Mouse (Mus musculus): ENCODE results near the gene Grin2a. TPM values are rescaled to one million over a fixed set of nuclear protein-coding genes. Genes with fewer than 3 reads are reported as not detected.

Gene Grin2a
- polyA plus RNA-seq, 1 experiment from 2014 or later = 2.2 TPM

- Histone ChIP-seq H3K27me3 (peaks cover 75% of the 10 kb centered on the region), H3K36me3 (no peaks in the 10 kb centered on the region), H3K4me2 (replicated peaks) (peak overlapping the region; percentile 75), H3K4me1 (peaks cover 33% of the 10 kb centered on the region), H3K9ac (no peak overlapping the region), H3K9me3 (no peaks in the 10 kb centered on the region), H3K4me3 (peak overlapping the region; percentile 44), H3K27ac (no peak overlapping the region)
- 26% methylated on average over 13 of the region's 13 CpGs for WGBS
- ATAC-seq (ENCODE audit: low FRiP score, low read depth) = no peak
Measured at GRCm38 (mm10) chr16:9995814-9996210, 452 bp upstream of the Grin2a start.

- Histone ChIP-seq H3K27ac (no peak overlapping the region), H3K27me3 (peaks cover 89% of the 10 kb centered on the region), H3K4me1 (peaks cover 33% of the 10 kb centered on the region), H3K36me3 (no peaks in the 10 kb centered on the region), H3K9ac (peak overlapping the region; percentile 48), H3K4me3 (peak overlapping the region; percentile 44), H3K4me2 (replicated peaks) (peak overlapping the region; percentile 75), H3K9me3 (no peaks in the 10 kb centered on the region)
- peak; percentile 25; the same call in 1 of the 2 replicates for ATAC-seq (ENCODE audit: low FRiP score, low read depth)
- under 1% methylated on average over 42 of the region's 51 CpGs for WGBS
Measured at GRCm38 (mm10) chr16:9994041-9994950, 1.1 kb downstream of the Grin2a start.

DNA sequence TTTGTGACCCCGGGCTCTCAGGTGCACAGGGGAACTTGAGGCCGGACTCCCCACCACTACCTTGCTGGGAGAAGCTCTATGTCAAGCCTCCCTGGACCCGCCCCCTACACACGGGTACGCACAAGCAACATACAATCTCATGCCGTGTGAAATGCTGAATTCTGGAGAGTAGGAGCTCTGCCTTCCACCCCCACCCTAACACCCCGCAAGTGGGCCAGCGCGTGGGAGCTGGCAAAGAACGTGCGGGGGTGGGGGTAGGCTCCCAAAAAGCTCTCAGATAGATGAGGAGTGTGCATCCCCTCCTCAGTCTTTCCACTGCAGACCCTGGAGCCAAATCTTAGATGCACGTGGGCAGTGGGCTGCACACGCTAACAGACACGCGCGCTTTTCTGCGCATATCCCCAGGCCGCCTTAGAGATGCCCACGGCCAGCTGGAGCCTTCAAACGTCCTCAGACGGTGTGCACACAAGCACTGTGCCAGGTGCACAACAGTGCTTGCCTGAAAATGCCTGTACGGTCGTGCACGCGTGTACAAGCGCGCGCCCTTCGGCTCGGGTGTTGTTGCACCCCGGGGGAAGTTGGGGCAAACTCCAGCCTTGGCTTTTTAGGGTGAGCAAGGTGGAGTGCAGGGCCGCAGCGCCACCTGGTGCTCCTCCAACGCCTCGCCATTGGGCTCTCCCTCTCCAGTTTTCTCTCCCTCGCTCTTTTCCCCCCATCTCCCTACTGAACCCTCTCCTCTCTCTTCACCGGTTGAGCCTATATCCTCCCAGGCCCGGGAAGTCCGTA is 1.9 kb downstream of the Grin2a start:
- WGBS = 2% methylated on average over 39 of the region's 39 CpGs
- H3K9ac ChIP-seq = peak overlapping the region; percentile 48

GRCm38 (mm10) chr16:9992773-9993221 is 2.6 kb downstream of the Grin2a start:
- Histone ChIP-seq H3K4me3 (peak overlapping the region; percentile 44), H3K27me3 (peaks cover 83% of the 10 kb centered on the region), H3K27ac (no peak overlapping the region), H3K4me2 (replicated peaks) (peak overlapping the region; percentile 75), H3K9me3 (no peaks in the 10 kb centered on the region), H3K36me3 (no peaks in the 10 kb centered on the region), H3K4me1 (peaks cover 33% of the 10 kb centered on the region), H3K9ac (0 out of 2 replicates have a peak overlapping the region, but pooled peaks have one; percentile 19)
- 0% methylated on average over 16 of the region's 17 CpGs for WGBS
- no peak for ATAC-seq (ENCODE audit: low FRiP score, low read depth)

More for the DNA sequence above, 1.9 kb downstream of the Grin2a start:
- peaks cover 33% of the 10 kb centered on the region for H3K4me1 ChIP-seq
- peak; percentile 64 for ATAC-seq (ENCODE audit: low FRiP score, low read depth)
- peak overlapping the region; percentile 44 for H3K4me3 ChIP-seq
- H3K9me3 ChIP-seq = no peaks in the 10 kb centered on the region
- H3K4me2 ChIP-seq (replicated peaks) = peak overlapping the region; percentile 75
- H3K27ac ChIP-seq = no peak overlapping the region
- H3K27me3 ChIP-seq = peaks cover 85% of the 10 kb centered on the region
- H3K36me3 ChIP-seq = no peaks in the 10 kb centered on the region

GRCm38 (mm10) chr16:9992076-9992772 is 3.1 kb downstream of the Grin2a start:
- ATAC-seq (ENCODE audit: low FRiP score, low read depth) = no peak
- Histone ChIP-seq H3K27me3 (peaks cover 79% of the 10 kb centered on the region), H3K27ac (no peak overlapping the region), H3K4me1 (peaks cover 33% of the 10 kb centered on the region), H3K4me2 (replicated peaks) (peak overlapping the region; percentile 75), H3K9me3 (no peaks in the 10 kb centered on the region), H3K36me3 (no peaks in the 10 kb centered on the region), H3K4me3 (no peak overlapping the region; the same call in 1 of the 2 replicates), H3K9ac (0 out of 2 replicates have a peak overlapping the region, but pooled peaks have one; percentile 19)
- WGBS = 20% methylated on average over 34 of the region's 34 CpGs

DNA sequence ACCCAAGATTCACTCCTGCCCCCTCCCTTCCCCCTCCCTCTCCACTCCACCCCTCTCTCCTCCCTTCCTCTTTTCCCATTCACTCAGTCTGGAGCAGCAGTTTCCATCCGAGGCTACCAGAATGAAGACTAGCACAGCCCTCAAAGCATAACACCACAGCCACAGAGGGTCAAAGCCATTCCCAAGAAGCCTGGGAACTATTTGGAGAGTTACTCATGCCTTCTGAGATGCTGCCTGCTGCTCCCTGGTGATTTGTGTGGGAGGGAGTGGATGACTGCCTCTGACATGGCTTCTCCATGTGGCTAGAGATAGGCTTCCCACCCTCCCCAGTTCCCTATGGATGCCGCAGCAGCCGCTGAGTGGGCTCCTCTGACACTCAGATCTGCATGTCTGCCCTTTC is 10.3 kb downstream of the Grin2a start:
- no peak for ATAC-seq (ENCODE audit: low FRiP score, low read depth)
- no peak overlapping the region for H3K27ac ChIP-seq
- peaks cover 13% of the 10 kb centered on the region for H3K27me3 ChIP-seq
- H3K4me1 ChIP-seq = no peaks in the 10 kb centered on the region
- no peak overlapping the region for H3K4me2 ChIP-seq (replicated peaks)
- no peak overlapping the region for H3K4me3 ChIP-seq
- WGBS = 62% methylated on average over 3 of the region's 3 CpGs
- H3K9me3 ChIP-seq = no peaks in the 10 kb centered on the region
- H3K36me3 ChIP-seq = no peaks in the 10 kb centered on the region
- no peak overlapping the region for H3K9ac ChIP-seq

DNA sequence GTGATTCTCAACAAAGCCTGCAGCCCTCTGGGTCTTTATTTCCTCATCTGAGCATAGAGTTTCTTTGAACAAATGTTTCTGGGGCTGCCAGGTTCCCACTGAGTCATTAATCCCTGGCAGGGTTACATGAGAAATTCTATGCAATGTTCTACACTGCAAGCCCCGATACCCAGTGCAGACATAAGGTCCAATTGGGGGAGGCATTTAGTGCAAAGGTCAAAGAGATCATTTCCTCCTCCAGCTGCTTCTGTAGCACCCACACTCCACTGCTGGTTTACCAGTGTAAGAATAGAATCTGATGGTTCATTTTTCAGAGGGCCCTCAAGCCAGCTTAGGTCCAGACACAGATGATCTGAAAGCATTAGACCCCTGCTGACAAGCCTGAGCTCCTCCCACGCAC is 14.7 kb downstream of the Grin2a start:
- no peaks in the 10 kb centered on the region for H3K9me3 ChIP-seq
- no peaks in the 10 kb centered on the region for H3K4me1 ChIP-seq
- no peak for ATAC-seq (ENCODE audit: low FRiP score, low read depth)
- no peaks in the 10 kb centered on the region for H3K36me3 ChIP-seq
- H3K9ac ChIP-seq = no peak overlapping the region
- 64% methylated on average over 2 of the region's 2 CpGs for WGBS
- H3K27ac ChIP-seq = no peak overlapping the region
- no peaks in the 10 kb centered on the region; the same call in 1 of the 2 replicates for H3K27me3 ChIP-seq
- H3K4me3 ChIP-seq = no peak overlapping the region
- no peak overlapping the region for H3K4me2 ChIP-seq (replicated peaks)

DNA sequence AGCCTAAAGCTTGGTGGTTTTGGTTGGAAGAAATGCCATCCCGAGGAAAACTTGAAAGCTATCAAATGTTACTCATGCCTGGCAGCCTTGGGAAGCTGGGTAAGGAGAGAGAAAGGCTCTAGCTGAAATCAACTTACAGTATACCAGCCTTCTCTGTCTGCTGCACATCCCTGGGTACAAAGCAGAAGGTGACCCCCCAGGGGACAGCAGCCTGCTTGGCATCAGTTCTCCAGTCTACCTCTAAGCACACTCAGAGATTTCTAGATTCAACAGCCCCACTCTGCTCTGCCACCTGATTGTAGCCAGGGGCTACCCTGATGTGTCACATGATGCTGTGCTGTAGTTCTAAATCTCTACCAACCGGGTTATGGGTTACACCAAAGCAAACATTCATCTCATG is 17.2 kb downstream of the Grin2a start:
- no peak for ATAC-seq (ENCODE audit: low FRiP score, low read depth)
- 72% methylated on average over 2 of the region's 2 CpGs for WGBS
- no peak overlapping the region for H3K4me2 ChIP-seq (replicated peaks)
- no peaks in the 10 kb centered on the region for H3K36me3 ChIP-seq
- no peak overlapping the region for H3K9ac ChIP-seq
- no peak overlapping the region for H3K27ac ChIP-seq
- H3K4me1 ChIP-seq = no peaks in the 10 kb centered on the region
- H3K9me3 ChIP-seq = no peaks in the 10 kb centered on the region
- no peak overlapping the region for H3K4me3 ChIP-seq
- no peaks in the 10 kb centered on the region for H3K27me3 ChIP-seq

DNA sequence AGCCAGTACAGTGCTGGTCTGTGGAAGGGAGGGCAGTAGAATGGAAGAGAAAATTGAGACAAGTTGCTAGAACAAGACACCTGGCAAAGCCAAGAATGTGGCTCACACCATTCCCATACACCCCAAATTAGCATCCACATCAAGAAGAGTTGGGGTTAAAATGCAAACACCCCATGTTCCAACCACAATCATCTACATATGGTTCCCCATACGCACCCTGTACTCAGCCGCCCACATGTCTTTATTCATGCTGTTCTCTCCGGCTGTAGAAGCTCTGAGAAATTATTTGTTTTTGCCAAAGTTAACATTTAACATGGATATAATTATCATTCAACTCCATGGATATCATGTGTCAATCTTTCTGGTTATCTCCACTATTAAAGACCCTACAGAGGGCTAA is 22.7 kb downstream of the Grin2a start:
- Histone ChIP-seq H3K27ac (no peak overlapping the region), H3K36me3 (no peaks in the 10 kb centered on the region), H3K9me3 (no peaks in the 10 kb centered on the region), H3K4me3 (no peak overlapping the region), H3K4me2 (replicated peaks) (no peak overlapping the region), H3K27me3 (no peaks in the 10 kb centered on the region), H3K4me1 (no peaks in the 10 kb centered on the region), H3K9ac (no peak overlapping the region)
- WGBS = 94% methylated on average over 3 of the region's 3 CpGs
- ATAC-seq (ENCODE audit: low FRiP score, low read depth) = no peak

GRCm38 (mm10) chr16:9964469-9964868 is 30.9 kb downstream of the Grin2a start:
- no peaks in the 10 kb centered on the region for H3K36me3 ChIP-seq
- no peak overlapping the region for H3K4me2 ChIP-seq (replicated peaks)
- WGBS = 72% methylated on average over 6 of the region's 6 CpGs
- no peak overlapping the region for H3K4me3 ChIP-seq
- ATAC-seq (ENCODE audit: low FRiP score, low read depth) = no peak
- no peak overlapping the region for H3K27ac ChIP-seq
- no peaks in the 10 kb centered on the region for H3K27me3 ChIP-seq
- H3K9me3 ChIP-seq = no peaks in the 10 kb centered on the region
- H3K9ac ChIP-seq = no peak overlapping the region
- no peaks in the 10 kb centered on the region for H3K4me1 ChIP-seq

DNA sequence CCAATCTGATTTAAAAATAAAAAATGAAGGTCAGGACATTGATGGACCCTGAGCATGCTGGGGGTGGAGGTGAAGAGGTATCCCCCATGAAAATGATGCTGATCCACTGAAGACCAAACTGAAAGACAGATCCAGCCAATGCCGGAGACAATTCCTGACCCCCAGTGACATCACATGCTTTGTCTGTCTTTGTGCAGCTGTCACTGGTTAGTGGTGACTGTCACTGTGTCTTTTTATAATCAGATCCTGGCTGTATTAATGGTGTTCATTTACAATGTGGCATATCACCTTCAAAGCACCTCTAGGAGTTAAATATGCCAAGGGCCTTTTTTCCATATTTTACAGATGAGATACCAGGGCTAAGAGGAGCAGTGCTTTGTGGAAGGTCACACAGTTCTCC is 32.9 kb downstream of the Grin2a start:
- 83% methylated on average over 1 of the region's 1 CpGs for WGBS
- no peak overlapping the region for H3K27ac ChIP-seq
- ATAC-seq (ENCODE audit: low FRiP score, low read depth) = no peak

More for the DNA sequence above, 32.9 kb downstream of the Grin2a start:
- Histone ChIP-seq H3K4me3 (no peak overlapping the region), H3K27me3 (no peaks in the 10 kb centered on the region), H3K9me3 (no peaks in the 10 kb centered on the region), H3K36me3 (no peaks in the 10 kb centered on the region), H3K4me2 (replicated peaks) (no peak overlapping the region), H3K9ac (no peak overlapping the region), H3K4me1 (no peaks in the 10 kb centered on the region)
